Mouse (Mus musculus) heart, embryonic 16.5 days (tissue): ENCODE results near the gene Dusp14. TPM values are rescaled to one million over a fixed set of nuclear protein-coding genes. Genes with fewer than 3 reads are reported as not detected.

Experiments
- ATAC-seq: fragments of 200-750 bp; cut with Nextera tagmentation; replicated peaks from 2 replicates; pipeline ENCODE4 v1.8.0; 2017; ENCODE audit warnings: moderate number of reproducible peaks; ENCODE audit not compliant: insufficient read depth, low FRiP score; ENCODE audit errors: extremely low read depth
- H3K27ac ChIP-seq: fragments of 300-500 bp; sonication (generic); 2 replicates; pipeline ENCODE4 v1.5.1; 2014; ENCODE audit warnings: mild to moderate bottlenecking, low read length, control low read depth, moderate library complexity
- H3K27me3 ChIP-seq: fragments of 300-500 bp; sonication (generic); 2 replicates; pipeline ENCODE4 v1.6.1; 2014; ENCODE audit warnings: low read length, mixed read lengths; ENCODE audit not compliant: control insufficient read depth, insufficient read depth
- H3K36me3 ChIP-seq: fragments of 300-500 bp; sonication (generic); 2 replicates; pipeline ENCODE4 v1.6.1; 2014; ENCODE audit not compliant: control insufficient read depth, insufficient read depth
- H3K4me1 ChIP-seq: fragments of 300-500 bp; sonication (generic); 2 replicates; pipeline ENCODE4 v1.6.1; 2014; ENCODE audit warnings: low read length, mixed read lengths; ENCODE audit not compliant: control insufficient read depth, insufficient read depth
- H3K4me2 ChIP-seq: fragments of 300-500 bp; sonication (generic); 2 replicates; pipeline ENCODE4 v1.6.1; 2014; ENCODE audit warnings: low read depth, mild to moderate bottlenecking, control low read depth, low read length
- H3K4me3 ChIP-seq: fragments of 300-500 bp; sonication (generic); 2 replicates; pipeline ENCODE4 v1.5.1; 2014; ENCODE audit warnings: mild to moderate bottlenecking, control low read depth, low read length
- H3K9ac ChIP-seq: fragments of 300-500 bp; sonication (generic); 2 replicates; pipeline ENCODE4 v1.6.1; 2014; ENCODE audit warnings: low read length, control low read depth
- H3K9me3 ChIP-seq: fragments of 300-500 bp; sonication (generic); replicated peaks from 2 replicates; pipeline ENCODE4 v1.6.1; 2016; ENCODE audit warnings: low read length; ENCODE audit not compliant: control insufficient read depth
- WGBS: fragments of 180-500 bp; shearing (Covaris S2); extraction: QIAGEN DNeasy Blood & Tissue Kit; methylation state at CpG from one replicate; pipeline ENCODE4 v1.1.7; 2014; 5-methylcytosine and 5-hydroxymethylcytosine counted together
- polyA plus RNA-seq: library from polyadenylated mRNA; unstranded; fragments of >200 nt; fragmentation: Nextera tagmentation; extraction: Ambion mirVana; gene quantifications from 2 replicates; pipeline ENCODE4 v1.2.1, GENCODE M21; 2015

Dusp14 gene
- polyA plus RNA-seq, 1 experiment from 2014 or later = 7.2 TPM

GRCm38 (mm10) chr11:84095084-84095483, 26.0 kb upstream of the Dusp14 start:
- H3K4me1 ChIP-seq = no peaks in the 10 kb centered on the region; the same call in 1 of the 2 replicates
- H3K27ac ChIP-seq = no peak overlapping the region
- H3K36me3 ChIP-seq = peaks cover 3% of the 10 kb centered on the region; the same call in 1 of the 2 replicates

GRCm38 (mm10) chr11:84090572-84090971, 21.5 kb upstream of the Dusp14 start:
- no peak overlapping the region for H3K9ac ChIP-seq
- no peaks in the 10 kb centered on the region for H3K4me1 ChIP-seq
- no peak overlapping the region for H3K4me2 ChIP-seq
- no peak overlapping the region for H3K4me3 ChIP-seq
- peaks cover 12% of the 10 kb centered on the region; the same call in 1 of the 2 replicates for H3K36me3 ChIP-seq
- no peaks in the 10 kb centered on the region for H3K27me3 ChIP-seq
- H3K9me3 ChIP-seq = no peaks in the 10 kb centered on the region
- no peak for ATAC-seq
- 91% methylated on average over 8 of the region's 8 CpGs for WGBS
- H3K27ac ChIP-seq = no peak overlapping the region

More at GRCm38 (mm10) chr11:84095084-84095483, 26.0 kb upstream of the Dusp14 start:
- Histone ChIP-seq H3K9me3 (no peaks in the 10 kb centered on the region), H3K9ac (no peak overlapping the region), H3K4me2 (no peak overlapping the region), H3K27me3 (no peaks in the 10 kb centered on the region), H3K4me3 (no peak overlapping the region)
- WGBS = 71% methylated on average over 4 of the region's 4 CpGs
- ATAC-seq = no peak

- ATAC-seq = no peak
- no peak overlapping the region for H3K9ac ChIP-seq
- H3K4me3 ChIP-seq = no peak overlapping the region
- H3K4me2 ChIP-seq = no peak overlapping the region
- no peaks in the 10 kb centered on the region for H3K27me3 ChIP-seq
- no peaks in the 10 kb centered on the region for H3K9me3 ChIP-seq
- peaks cover 23% of the 10 kb centered on the region for H3K36me3 ChIP-seq
- 93% methylated on average over 5 of the region's 5 CpGs for WGBS
- no peak overlapping the region for H3K27ac ChIP-seq
- H3K4me1 ChIP-seq = peaks cover 18% of the 10 kb centered on the region
Measured at GRCm38 (mm10) chr11:84081901-84082300, 12.8 kb upstream of the Dusp14 start.

GRCm38 (mm10) chr11:84080327-84080726, 11.3 kb upstream of the Dusp14 start:
- H3K4me3 ChIP-seq = no peak overlapping the region
- WGBS = 79% methylated on average over 3 of the region's 3 CpGs
- no peaks in the 10 kb centered on the region for H3K9me3 ChIP-seq
- H3K27me3 ChIP-seq = no peaks in the 10 kb centered on the region
- peak overlapping the region; percentile 41; the same call in 1 of the 2 replicates for H3K27ac ChIP-seq
- no peak overlapping the region for H3K4me2 ChIP-seq
- H3K9ac ChIP-seq = no peak overlapping the region
- H3K36me3 ChIP-seq = peaks cover 23% of the 10 kb centered on the region
- ATAC-seq = 0 out of 2 replicates have a peak, but pooled peaks have one; percentile 14
- H3K4me1 ChIP-seq = peaks cover 18% of the 10 kb centered on the region

- no peak overlapping the region for H3K9ac ChIP-seq
- H3K4me1 ChIP-seq = peaks cover 18% of the 10 kb centered on the region
- no peak overlapping the region for H3K4me2 ChIP-seq
- no peak overlapping the region for H3K4me3 ChIP-seq
- no peaks in the 10 kb centered on the region for H3K27me3 ChIP-seq
- peak; percentile 76 for ATAC-seq
- H3K9me3 ChIP-seq = no peaks in the 10 kb centered on the region
- H3K27ac ChIP-seq = peak overlapping the region; percentile 41
- WGBS = 42% methylated on average over 4 of the region's 4 CpGs
- H3K36me3 ChIP-seq = peaks cover 23% of the 10 kb centered on the region
Measured at GRCm38 (mm10) chr11:84079887-84080286, 10.8 kb upstream of the Dusp14 start.

GRCm38 (mm10) chr11:84079361-84079760, 10.3 kb upstream of the Dusp14 start:
- no peak overlapping the region for H3K4me2 ChIP-seq
- H3K9ac ChIP-seq = no peak overlapping the region
- no peak overlapping the region for H3K4me3 ChIP-seq
- H3K36me3 ChIP-seq = peaks cover 23% of the 10 kb centered on the region
- ATAC-seq = no peak
- WGBS = 80% methylated on average over 11 of the region's 11 CpGs
- H3K9me3 ChIP-seq = no peaks in the 10 kb centered on the region
- H3K27me3 ChIP-seq = no peaks in the 10 kb centered on the region
- peak overlapping the region; percentile 30; the same call in 1 of the 2 replicates for H3K27ac ChIP-seq
- peaks cover 18% of the 10 kb centered on the region for H3K4me1 ChIP-seq

- WGBS = 81% methylated on average over 9 of the region's 9 CpGs
- Histone ChIP-seq H3K9ac (no peak overlapping the region), H3K27ac (no peak overlapping the region), H3K36me3 (peaks cover 23% of the 10 kb centered on the region), H3K9me3 (no peaks in the 10 kb centered on the region), H3K27me3 (no peaks in the 10 kb centered on the region), H3K4me1 (peaks cover 18% of the 10 kb centered on the region), H3K4me2 (no peak overlapping the region), H3K4me3 (no peak overlapping the region)
- no peak for ATAC-seq
Measured at GRCm38 (mm10) chr11:84078601-84079000, 9.5 kb upstream of the Dusp14 start.

GRCm38 (mm10) chr11:84077008-84077407, 7.9 kb upstream of the Dusp14 start:
- Histone ChIP-seq H3K9me3 (no peaks in the 10 kb centered on the region), H3K4me1 (peaks cover 24% of the 10 kb centered on the region), H3K9ac (no peak overlapping the region), H3K36me3 (peaks cover 13% of the 10 kb centered on the region), H3K4me3 (no peak overlapping the region), H3K27ac (no peak overlapping the region), H3K27me3 (no peaks in the 10 kb centered on the region), H3K4me2 (no peak overlapping the region)
- ATAC-seq = no peak
- 83% methylated on average over 2 of the region's 2 CpGs for WGBS

GRCm38 (mm10) chr11:84073816-84074764, 5.0 kb upstream of the Dusp14 start:
- Histone ChIP-seq H3K27ac (no peak overlapping the region), H3K4me1 (peaks cover 11% of the 10 kb centered on the region), H3K36me3 (peaks cover 7% of the 10 kb centered on the region; the same call in 1 of the 2 replicates), H3K27me3 (peaks cover 6% of the 10 kb centered on the region), H3K9ac (no peak overlapping the region), H3K9me3 (no peaks in the 10 kb centered on the region), H3K4me2 (no peak overlapping the region), H3K4me3 (no peak overlapping the region)
- no peak for ATAC-seq
- 50% methylated on average over 7 of the region's 7 CpGs for WGBS
